Comparison of ENCODE assay signal across 17 mouse cellular contexts in genomic region chr13:114288511-114288910, GRCm38 (mm10).
"Had no signal": no experiment of that assay in that cellular context is flagged by ENCODE, and none has a peak within 500 bp of the region (broad histone marks: within the 10 kb centered on the region; RNA-seq: fewer than 3 reads in every experiment).

No protein-coding gene starts in this region.

- H3K4me1 ChIP-seq: kidney, embryonic 15.5 days; limb, embryonic 15.5 days; liver, embryonic 12.5 days; midbrain, embryonic 15.5 days; neural tube, embryonic 13.5 days had no signal

- H3K9me3 ChIP-seq: kidney, embryonic 15.5 days; limb, embryonic 15.5 days; liver, embryonic 12.5 days; midbrain, embryonic 15.5 days; neural tube, embryonic 13.5 days had no signal

- DNase-seq: kidney, postnatal 14 days; layer of hippocampus, postnatal 36 days; lung, embryonic 14.5 days; lung, postnatal 10 days; right cerebral cortex, adult 18-20 months; right cerebral cortex, postnatal 25 days; spleen, adult 18-20 months; thymus, adult 18-20 months; thymus, postnatal 25 days had no signal

- ATAC-seq: liver, embryonic 12.5 days; midbrain, embryonic 15.5 days had no signal

- H3K4me2 ChIP-seq: kidney, embryonic 15.5 days; limb, embryonic 15.5 days; liver, embryonic 12.5 days; lung, embryonic 14.5 days; midbrain, embryonic 11.5 days; midbrain, embryonic 15.5 days; neural tube, embryonic 13.5 days had no signal

- H3K9ac ChIP-seq: kidney, embryonic 15.5 days; limb, embryonic 15.5 days; liver, embryonic 12.5 days; lung, embryonic 14.5 days; midbrain, embryonic 15.5 days; neural tube, embryonic 13.5 days had no signal

- H3K27ac ChIP-seq: kidney, embryonic 15.5 days; limb, embryonic 15.5 days; liver, embryonic 12.5 days; macrophage; midbrain, embryonic 15.5 days; neural tube, embryonic 13.5 days had no signal

- H3K27me3 ChIP-seq: kidney, embryonic 15.5 days; limb, embryonic 15.5 days; liver, embryonic 12.5 days; megakaryocyte, embryonic 14.5 days; midbrain, embryonic 15.5 days; neural tube, embryonic 13.5 days had no signal

- H3K4me3 ChIP-seq: kidney, embryonic 15.5 days; limb, embryonic 15.5 days; liver, embryonic 12.5 days; megakaryocyte, embryonic 14.5 days; midbrain, embryonic 15.5 days; neural tube, embryonic 13.5 days had no signal
